Mouse (Mus musculus) thymus, adult 18-20 months (tissue): ENCODE data around the gene Mcrs1.

Source experiments
- DNase-seq, 2 experiments: peaks; one replicate each; pipeline ENCODE4 v3.0.0; 2022; ENCODE audit warnings: mixed read lengths in 2 of 2

The Mcrs1 gene

DNA sequence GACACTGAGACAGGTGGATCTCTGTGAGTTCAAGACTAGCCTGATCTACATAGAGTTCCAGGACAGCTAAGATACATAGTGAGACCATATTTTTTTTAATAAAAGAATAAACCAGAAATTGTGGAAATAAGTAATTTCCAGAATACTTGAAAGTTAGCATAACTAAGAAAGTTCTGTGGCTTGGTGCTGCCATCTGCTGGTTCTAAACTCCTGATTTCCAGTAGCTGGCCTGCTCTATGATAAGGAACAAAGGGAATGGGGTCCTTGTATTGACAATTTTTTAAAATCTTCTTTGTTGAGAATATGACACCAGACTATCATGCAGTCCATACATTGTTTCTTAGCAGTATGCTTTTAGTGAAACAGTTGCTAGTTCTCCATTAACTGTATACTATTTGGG, 53.0 kb downstream of the Mcrs1 start:
- no peak for DNase-seq

DNA sequence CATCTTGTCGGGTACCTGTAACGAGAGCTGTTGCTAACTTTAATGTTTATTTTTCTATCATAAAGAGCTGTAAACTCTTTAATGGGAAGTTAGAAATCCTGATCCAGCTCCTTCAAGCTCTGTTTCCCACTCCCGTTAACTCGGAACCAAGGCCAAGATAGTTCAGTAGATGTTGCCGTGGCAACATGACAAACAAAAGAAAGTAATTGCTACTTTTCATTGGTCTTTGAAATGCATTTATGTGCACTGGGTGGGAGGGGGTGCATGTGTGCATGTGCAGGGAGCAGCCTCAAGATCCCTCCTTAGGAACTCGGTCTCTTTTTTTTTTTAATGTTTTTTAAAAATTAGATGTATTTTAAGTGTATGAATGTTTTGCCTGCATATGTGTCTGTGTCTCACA, 56.7 kb downstream of the Mcrs1 start:
- no peak for DNase-seq

- no peak for DNase-seq
Observed at GRCm38 (mm10) chr15:99194358-99194757, 57.4 kb downstream of the Mcrs1 start.
